Mouse (Mus musculus): ENCODE data around the gene Ankrd6.

- no peak for TF ChIP-seq CTCF (IDR thresholded peaks at IDR 0.05; ENCODE audit: low read depth, low read length)
- no peak for TF ChIP-seq GATA1 (IDR thresholded peaks at IDR 0.05; ENCODE audit: borderline replicate concordance, low read length)
These were observed 193.2 kb downstream of the Ankrd6 start for GRCm38 (mm10) chr4:32757430-32757829.

Data from G1E (cell line).